Mouse (Mus musculus) left cerebral cortex, postnatal 4 days (tissue): ENCODE measurements around the gene Zfp473. TPM values are rescaled to one million over a fixed set of nuclear protein-coding genes. Genes with fewer than 3 reads are reported as not detected.
"Not testable (repeated sequence)": the region's sequence is repeated elsewhere in the genome, so short reads cannot be mapped to it uniquely, and the experiment has no call there.

Experiments used
- DNase-seq: peaks from one replicate; pipeline ENCODE4 v3.0.0-alpha.2; 2022
- intact Hi-C: fragments of 180-260 bp; cut with DNase I; formaldehyde crosslinking; loops from one replicate; pipeline ENCODE4 v1.15.1; 2025
- total RNA-seq, 2 experiments: library from RNA; stranded (reverse); gene quantifications; 2 replicates each; pipeline ENCODE4 v1.2.3; 2021

Gene Zfp473
- total RNA-seq, 2 experiments from 2014 or later: 0.84 to 0.91 TPM

GRCm38 (mm10) chr7:44724316-44724715 is 26.5 kb downstream of the Zfp473 start:
- no peak for DNase-seq
- intact Hi-C loops: no loop called here

GRCm38 (mm10) chr7:44722058-44722457 is 28.8 kb downstream of the Zfp473 start:
- intact Hi-C loops: no loop called here
- DNase-seq: no peak

GRCm38 (mm10) chr7:44709881-44710280 is 41.0 kb downstream of the Zfp473 start:
- intact Hi-C loops: no loop called here
- DNase-seq: no peak

GRCm38 (mm10) chr7:44708574-44708973 is 42.3 kb downstream of the Zfp473 start, which contains the start of gene Izumo2:
Izumo2 (plus strand) TSS chr7:44708742.
- intact Hi-C loops: no loop called here
- no peak for DNase-seq

GRCm38 (mm10) chr7:44708093-44708492 is 42.8 kb downstream of the Zfp473 start:
- intact Hi-C loops, DNase-seq: not testable (repeated sequence)

DNA sequence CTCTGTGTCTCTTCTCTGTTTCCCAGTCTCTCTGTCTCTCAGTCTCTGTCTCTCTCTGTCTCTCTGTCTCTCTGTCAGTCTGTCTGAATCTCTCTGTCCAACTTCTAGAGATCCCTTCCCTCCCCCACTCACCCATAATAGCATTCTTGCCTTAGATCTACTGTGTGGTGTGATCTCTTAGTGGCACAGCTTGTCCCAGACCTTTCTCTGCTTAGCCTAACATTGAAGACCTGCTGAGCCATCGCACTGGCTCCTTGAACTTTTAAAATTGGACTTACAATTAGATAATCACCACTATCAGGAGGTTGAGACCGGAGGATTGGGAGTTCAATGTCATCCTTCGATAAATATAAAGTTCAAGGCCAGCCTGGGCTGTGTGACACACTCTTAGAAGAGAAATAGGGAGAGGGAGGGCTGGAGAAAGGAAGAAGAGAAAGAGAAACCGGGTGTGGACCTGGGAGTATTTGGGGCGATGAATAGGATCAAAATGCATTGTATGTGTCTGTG is 43.6 kb downstream of the Zfp473 start:
- DNase-seq: no peak
- intact Hi-C loops: no loop called here

GRCm38 (mm10) chr7:44706322-44706721 is 44.5 kb downstream of the Zfp473 start:
- intact Hi-C loops: no loop called here
- no peak for DNase-seq

DNA sequence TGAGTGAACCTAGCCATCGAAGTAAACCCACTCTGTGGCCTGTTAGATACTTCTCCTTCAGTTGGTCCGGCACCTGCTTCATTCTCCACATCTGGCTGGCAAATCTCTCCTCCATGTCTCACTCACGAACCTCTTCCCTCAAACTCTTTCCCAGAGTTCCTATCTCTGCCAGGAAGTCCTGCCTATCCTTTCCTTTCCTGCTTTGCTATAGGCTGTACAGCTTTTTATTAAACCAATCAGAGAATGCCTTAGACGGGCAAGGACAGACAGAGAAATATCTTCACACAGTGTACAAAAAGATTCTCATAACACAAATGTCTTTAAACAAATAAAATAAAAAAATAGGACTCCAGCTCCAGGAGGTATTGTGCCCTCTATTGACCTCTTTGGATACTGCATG is 45.8 kb downstream of the Zfp473 start:
- intact Hi-C loops: no loop called here
- no peak for DNase-seq

DNA sequence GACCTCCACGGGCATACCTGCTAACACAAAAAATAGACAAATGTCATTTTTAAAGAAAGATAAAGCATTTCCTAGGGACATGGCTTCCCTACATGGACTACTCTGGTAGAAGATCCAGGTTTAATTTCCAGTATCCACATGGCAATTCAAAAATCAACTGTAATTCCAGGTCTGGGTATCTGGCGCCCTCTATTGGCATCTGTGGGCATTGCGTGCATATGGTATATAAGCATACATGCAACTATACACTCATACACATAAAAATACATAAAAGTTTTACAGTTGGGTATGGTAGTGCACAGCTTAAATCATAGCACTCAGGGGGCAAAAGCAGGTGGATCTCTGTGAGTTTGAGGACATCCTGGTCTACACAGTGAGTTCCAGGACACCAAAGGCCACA is 46.5 kb downstream of the Zfp473 start:
- DNase-seq: peak; percentile 50
- intact Hi-C loops: no loop called here

DNA sequence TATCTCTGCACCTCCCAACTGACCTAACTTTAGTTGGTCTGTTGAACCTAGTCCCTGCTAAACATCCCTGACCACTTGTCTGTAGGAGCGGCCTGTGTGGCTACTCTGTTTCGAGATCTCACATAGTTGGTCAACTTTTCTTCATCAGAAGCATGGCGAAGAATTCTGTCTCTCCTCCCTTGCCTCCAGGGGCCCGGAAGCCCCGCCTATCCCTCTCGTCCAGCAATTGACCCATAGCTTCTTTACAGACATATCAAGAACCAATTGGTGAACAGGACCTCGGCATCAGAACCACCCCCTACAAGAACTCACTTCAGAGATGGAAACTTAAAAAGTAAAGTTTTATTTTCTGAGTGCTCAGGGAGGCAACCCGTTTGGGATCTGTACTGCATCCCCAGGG is 47.9 kb downstream of the Zfp473 start:
- no peak for DNase-seq
- intact Hi-C loops: no loop called here

DNA sequence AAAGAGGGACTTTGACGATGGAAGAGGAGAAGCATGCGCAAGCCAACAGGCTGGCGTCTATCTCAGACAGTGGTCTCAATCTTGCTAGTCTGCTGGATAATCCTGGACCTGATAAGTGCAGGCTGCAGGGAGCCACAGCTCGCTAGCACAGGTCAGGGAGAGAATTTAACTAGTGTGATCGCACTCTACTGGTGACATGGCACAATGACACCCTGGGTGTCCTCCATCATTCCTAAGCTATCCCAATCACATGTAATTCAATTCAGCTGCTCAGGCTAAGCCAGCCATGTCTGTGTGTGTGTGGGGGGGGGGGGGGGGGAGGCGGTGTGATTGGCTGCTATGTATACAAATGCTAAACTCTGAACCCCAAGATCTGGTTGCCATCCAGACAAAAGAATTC is 48.9 kb downstream of the Zfp473 start:
- intact Hi-C loops: no loop called here

DNA sequence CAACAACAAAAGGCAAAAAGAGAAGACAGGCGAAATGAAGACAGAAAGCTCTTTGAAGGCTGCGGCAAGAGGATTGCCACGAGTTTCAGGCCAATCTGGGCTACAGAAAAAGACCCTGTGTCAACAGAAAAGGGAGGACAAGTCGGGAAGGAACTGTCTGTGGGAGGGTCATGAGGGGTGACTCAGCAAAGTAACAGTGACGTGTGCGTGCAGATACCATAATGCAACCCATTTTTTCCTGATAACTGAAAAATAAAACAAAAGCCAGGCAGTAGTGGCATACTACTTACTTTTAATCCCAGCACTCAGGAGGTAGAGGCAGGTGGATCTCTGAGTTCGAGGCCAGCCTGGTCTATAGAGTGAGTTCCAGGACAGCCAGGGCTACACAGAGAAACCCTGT is 52.9 kb downstream of the Zfp473 start:
- DNase-seq: no peak
- intact Hi-C loops: no loop called here

More for the DNA sequence above, 48.9 kb downstream of the Zfp473 start:
- peak; percentile 37 for DNase-seq

GRCm38 (mm10) chr7:44697191-44697710 is 53.6 kb downstream of the Zfp473 start:
- peak; percentile 56 for DNase-seq

DNA sequence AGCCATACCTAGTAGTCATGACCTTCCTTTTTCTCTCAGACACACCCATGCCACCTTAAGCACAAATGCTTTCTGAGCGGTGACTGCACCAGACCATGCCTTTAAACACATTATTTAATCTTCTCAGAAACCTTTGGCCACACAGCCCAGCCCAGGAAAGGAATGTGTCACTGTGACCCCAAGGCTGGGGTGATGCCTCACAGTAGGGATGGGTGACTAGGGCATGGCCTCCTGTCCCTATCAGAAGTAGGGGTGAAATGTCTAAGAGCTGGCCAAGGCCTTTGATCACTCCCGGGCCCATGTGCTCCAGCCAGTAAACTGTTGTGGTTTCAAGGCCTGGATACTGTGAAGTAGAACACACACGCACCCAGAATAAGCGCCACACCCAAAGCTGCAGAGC is 55.6 kb downstream of the Zfp473 start:
- intact Hi-C loops: no loop called here
- DNase-seq: no peak

More at GRCm38 (mm10) chr7:44697191-44697710, 53.6 kb downstream of the Zfp473 start:
- intact Hi-C loops: no loop called here

DNA sequence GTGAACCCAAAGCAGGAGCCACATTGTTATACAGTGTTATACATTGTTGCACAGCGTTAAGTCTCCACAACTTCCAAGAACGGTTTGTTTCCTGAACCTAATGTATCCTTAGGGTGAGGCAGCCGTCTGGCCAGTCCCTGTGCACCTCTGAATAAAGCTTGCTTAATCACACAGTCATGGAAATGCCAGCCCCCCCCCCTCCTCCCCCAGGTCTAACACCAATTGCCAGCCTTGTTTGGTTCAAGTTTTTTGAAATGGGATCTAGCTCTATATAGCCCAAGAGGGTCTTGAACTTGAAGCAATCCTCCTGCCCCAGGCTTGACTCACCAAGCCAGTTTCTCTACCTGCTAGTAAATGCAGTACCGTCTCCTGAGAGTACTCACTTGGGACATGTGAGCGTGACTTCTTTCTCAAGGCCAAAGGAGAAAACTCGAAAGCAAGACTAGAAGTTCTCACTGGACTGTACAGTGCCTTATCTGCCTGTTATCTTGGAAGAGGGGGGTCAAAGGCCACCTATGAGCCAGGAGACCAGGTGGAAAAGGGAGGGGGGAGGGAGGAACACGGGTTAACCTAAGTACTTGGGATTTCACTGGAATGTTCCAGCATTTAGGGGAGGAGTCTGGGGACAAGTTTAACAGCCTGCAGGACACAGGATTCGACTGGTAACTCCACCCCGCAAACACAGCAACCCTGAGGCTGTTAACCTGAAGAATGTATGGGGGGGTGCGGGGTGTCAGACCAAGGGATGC is 57.2 kb downstream of the Zfp473 start:
- DNase-seq: no peak
- intact Hi-C loops: no loop called here

- intact Hi-C loops: no loop called here
- no peak for DNase-seq
Measured at GRCm38 (mm10) chr7:44689331-44689730, 61.5 kb downstream of the Zfp473 start.

GRCm38 (mm10) chr7:44688890-44689289 is 62.0 kb downstream of the Zfp473 start:
- intact Hi-C loops: no loop called here
- DNase-seq: no peak

DNA sequence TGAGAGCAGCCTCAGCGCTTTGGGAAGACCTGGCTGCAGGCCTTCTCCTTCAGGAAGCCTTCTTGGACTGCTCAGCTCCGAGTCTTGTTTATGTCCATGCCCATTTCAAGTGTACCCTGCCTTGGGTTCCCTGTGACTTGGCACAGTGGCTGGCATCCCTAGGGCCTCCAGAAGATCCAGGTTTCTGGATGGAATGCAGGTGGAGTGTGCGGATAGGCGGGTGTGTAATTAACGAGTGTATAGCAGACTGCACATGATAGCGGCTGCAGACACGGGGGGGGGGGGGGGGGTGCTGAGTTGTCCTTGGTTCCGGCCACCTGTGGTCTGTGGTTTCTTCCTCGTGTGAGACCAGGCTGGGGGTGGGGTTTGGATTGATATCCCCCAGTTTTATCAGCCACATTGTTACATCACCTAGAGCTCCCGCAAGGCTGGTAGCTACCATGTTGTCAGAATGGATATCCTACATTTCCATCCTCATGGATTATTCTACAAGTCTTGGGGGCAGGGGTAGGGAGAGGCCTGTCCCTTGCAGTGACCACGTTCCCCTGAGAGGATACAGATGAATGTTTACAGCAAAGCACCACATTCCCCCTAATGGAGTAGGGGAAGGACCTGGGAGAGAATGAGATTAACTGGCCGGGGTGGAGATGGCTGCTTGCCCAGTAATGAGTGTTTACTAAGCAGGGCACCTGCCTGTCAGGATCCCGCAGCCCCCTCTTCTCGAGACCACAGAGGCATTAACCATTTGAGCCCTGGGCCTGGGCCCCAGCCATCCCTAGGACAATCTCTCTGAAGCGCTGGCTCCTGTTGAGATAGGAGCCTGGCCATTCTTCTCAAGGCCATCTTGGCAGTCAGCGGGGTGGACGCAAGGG is 65.1 kb downstream of the Zfp473 start:
- peak; percentile 67 for DNase-seq
- intact Hi-C loops: no loop called here

- no peak for DNase-seq
- intact Hi-C loops: no loop called here
Measured at GRCm38 (mm10) chr7:44683656-44684055, 67.2 kb downstream of the Zfp473 start.
